Mouse (Mus musculus): ENCODE data around the gene Frmd4b.

DNA sequence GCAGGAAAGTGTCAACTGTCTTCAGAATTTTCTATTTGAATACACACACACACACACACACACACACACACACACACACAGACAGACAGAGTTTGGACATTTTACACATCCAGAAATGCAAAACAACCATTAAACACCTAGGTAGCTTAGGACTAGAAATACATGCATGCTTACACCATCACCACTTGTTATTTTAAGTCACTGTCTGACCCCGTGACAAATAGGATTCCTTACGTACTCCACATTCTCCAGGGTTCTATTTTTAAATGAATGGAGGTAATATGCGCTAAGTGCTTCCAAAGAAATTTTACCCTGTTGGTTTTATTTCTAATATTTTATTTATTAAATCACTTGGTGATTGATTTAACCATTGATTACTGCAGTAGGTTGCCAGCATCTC lies 351.6 kb downstream of the Frmd4b start:
- TF ChIP-seq POLR2A (IDR thresholded peaks at IDR 0.05; ENCODE audit: low read depth, low read length) (no peak), CTCF (IDR thresholded peaks at IDR 0.05; ENCODE audit: extremely low read depth, insufficient read length, insufficient replicate concordance, low read depth, low read length) (no peak)

Data from small intestine, adult 2 months (tissue).